Mouse (Mus musculus) monocyte, adult 2 months (primary cell): ENCODE data around the gene Pdhx.

Experiments
- DNase-seq, 2 experiments: peaks; one replicate each; pipeline ENCODE4 v3.0.0; 2022; ENCODE audit warnings: low spot score in 2 of 2, low read depth in 1 of 2

Gene Pdhx

DNA sequence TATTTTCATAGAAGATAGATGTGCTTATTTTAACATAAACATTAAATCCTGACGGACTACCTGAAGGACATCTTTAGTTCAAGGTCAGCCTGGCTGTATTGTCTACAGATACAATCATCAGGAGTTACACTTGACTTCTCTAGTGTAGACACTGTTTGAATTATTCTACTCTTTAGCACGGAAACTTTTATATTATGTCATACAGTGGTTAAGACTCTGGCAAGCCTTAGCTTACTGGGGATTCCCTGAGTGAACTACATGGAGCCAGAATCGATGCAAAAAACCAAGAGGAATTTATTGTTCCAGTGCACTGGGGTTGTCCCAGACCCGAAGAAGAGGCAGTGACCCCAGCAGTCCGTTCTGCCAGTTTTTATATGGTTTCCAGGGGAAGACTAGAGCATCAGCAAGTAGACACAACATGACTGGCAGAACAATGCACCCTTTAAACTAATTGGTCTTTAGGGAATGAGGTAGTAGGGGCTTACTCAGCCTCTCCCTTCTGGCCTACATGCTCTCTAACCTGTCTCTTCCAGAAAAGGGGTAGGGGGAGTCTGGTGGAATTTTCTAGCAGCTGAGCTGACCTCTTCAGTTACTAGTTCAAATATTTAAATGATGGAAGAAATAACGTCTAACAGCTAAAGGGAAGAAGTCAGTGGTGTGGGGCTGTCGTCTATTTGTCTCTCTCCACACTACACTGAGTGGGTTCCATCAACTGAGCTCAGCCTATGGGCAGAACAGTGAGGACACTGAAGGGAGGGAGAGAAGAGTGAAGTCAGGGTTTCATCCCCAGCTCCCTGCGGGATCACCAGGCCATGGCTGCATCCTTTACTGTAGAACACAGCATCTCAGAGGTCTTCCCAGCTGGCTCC is 6.4 kb downstream of the Pdhx start:
- no peak for DNase-seq

DNA sequence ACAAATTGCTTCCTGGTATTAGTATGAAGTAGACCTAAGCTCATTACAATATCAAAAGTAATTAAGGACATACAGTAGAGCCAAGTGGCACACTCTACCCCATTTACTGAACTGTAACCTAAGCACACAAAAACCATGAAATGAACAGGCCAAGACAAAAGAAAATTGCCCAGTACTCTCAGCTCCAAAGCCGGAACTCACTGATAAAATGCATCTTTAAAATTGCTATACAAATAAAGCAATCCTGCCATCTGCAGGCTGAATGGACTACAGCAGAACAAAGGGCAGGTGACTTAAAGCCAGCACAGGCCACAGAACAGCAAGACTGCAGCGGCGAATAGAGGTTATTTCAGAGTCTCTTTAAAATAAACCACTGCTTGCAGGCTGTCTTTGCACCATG is 10.4 kb downstream of the Pdhx start:
- no peak for DNase-seq

DNA sequence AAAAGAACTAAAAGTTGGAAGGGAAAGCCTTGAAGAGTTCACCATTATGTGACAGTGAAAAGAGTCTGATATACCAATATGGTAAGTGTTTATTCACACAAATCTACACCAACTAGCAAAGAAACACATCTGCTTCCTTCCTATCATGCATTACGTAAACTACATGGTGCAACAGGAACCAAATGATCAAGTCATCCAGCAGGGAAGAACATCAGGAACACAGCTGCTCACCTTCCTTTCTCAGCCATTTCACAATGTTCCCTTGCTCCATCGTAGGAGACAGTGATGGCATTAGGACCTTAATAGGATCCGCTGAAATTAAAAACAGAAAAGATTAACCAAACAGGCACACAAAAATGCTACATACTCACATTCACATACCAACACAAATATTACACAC is 15.0 kb downstream of the Pdhx start:
- DNase-seq: no peak

DNA sequence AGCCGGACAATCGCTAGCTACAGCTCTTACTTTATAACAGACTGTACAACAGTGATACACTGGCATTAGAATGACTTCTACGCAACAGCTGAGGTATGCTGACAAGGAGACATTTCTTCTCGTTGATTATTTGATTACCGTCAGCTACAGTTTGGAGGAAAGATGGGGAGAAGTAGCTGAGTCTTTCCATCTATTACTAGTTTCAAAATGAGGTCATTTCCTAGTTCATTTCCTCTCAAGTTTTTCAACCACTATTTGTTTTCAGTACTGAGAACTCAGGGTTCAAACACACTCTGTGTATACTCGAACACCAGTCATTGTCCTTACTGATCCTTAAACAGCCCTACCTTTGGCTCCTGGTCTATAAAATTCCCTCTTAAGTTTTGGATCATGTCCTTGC is 17.5 kb downstream of the Pdhx start:
- no peak for DNase-seq

DNA sequence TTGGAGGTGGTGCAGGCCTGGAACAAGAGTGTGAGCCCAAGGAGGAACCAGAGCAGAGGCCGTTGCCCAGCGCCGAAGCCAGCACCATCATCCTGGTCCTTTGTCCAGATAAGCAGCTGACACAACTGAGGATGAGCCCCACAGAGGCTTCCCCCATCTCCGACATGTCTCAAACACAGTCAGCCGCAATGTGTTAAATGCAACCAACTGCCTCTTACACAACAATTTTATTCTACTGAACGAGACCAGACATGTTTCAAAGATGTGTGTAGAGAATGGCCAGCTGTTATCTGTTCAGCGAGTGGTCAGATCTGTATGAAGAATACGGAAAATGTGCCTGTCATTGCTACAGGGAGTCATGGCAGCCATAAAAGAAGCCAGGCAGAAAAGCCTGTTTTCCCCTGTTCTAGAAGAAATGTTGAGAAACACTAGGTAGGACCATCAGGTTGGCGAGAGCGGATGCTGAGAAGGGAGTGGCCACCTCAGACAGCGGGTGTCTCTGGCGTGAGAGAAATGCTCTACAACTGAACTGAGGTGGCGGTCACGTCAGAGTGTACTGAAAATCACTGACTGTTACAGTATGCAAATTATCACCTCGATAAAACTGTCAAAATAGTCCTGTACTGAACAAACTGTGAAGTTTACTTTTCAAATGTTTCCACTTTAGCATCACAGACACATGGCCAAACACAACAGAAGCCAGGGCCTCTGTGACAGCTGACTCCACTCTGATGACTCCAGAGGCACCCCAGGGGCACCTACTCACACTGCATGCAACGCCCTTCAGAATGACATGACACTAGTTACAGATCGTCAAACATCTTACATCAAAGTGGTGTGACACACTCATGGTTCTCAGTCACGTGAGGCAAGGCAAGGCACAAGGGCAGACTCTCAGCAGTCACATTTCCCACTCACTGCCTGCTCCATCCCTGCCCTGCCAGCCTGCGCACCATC is 21.1 kb downstream of the Pdhx start:
- no peak for DNase-seq

DNA sequence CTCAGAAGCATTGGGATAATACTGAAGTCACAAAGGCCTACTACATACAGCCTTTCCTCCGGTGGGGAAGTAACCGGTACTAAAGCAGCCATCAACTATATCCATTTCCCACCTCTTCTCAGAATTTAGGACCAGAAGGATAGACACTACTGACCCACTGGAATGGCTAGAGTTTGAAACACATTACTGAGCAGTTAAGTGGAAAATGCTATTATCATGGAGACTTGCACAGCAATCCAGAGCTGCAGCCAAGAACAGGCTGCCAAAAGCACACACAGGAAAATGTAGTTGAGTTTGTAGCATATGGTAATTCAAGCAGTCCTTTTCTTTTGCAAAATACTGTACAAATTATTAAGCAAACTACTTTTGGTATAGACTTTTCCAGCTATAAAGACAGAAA is 28.0 kb downstream of the Pdhx start:
- DNase-seq: no peak

DNA sequence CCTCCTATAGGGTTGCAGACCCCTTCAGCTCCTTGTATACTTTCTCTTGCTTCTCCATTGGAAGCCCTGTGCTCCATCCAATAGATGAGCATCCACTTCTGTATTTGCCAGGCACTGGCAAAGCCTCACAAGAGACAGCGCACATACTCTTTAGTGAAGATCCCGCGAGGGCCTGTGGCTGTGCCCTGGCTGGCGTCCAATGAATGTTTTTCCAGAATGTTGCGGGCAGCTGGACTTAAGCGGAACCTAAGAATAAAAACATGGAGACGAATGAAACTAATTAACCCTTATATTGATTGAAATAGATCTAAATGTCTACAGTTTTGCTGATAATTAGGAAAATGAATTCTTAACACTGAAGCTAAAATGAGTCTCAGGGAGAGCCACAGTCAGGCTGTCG is 32.4 kb downstream of the Pdhx start:
- no peak for DNase-seq

DNA sequence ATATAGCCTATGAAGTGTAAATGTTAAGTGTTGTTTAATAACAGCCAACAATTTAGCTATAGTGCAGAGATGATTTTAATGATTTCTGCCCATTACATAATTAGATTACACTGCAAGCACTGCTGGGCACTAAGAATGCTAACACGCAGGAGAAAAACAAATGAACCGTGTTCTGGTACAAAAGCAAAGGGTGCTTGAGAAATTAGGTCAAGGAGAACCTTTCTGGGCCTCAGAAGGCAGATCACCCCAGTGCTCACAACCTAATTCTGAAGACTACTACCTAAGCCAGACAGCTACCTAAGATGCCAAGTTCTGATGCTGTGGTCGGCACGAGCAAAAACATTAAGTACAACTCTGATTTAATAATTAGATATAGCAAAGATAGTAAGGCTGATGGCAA is 35.5 kb downstream of the Pdhx start:
- no peak for DNase-seq

DNA sequence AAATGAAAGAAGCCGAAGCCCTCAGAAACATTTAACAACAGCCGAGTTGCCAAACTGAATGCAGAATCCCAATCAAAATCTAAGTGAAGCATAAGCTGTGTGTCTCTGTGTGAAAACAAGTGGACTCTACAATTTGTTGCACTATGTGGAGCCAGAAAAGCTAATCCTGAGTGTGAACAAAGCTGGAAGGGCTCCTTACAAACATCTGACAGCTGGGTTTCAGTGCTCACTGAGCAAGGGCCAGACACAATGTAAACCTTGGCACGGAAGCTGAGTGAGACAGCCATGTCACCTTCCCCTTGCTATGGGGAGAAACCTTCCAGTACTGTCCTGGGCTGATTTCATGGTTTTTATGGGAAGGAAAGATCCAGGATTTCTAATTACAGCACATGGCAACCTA is 50.6 kb downstream of the Pdhx start:
- no peak for DNase-seq

DNA sequence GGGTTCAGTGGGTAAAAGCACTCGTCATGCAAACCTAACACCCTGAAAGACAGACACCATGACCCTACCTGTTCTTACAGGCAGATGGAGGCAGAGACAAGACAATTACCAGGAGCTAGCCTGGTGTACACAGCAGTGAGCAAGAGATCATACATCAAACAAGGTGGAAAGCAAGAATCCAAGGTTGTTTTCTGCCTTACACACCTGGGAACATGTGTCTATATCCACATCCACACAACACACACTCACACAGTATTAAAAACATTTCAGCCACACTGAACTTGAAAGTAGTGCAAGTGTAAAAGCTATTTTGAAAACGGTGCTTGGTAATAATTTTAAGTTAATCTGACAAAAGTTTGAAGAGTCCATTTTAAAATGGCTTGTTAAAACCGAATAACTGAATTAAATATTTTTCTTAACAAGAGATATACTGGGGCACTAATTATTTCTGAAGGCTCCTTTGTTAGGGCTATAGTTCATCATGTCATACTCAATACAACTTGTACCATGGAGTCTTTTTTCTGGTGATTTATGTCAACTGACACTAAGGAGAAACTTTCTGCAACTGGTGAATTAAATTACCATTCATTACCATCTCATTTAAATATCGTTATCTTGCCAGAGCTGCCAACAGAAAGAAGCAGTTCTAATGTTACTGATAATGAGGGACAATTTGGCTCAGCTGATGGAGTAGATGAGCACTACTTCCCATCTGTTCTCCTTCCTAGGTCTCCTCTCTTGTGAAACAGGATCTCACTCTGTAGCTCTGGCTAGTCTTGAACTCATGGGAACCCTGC is 52.9 kb downstream of the Pdhx start:
- no peak for DNase-seq

DNA sequence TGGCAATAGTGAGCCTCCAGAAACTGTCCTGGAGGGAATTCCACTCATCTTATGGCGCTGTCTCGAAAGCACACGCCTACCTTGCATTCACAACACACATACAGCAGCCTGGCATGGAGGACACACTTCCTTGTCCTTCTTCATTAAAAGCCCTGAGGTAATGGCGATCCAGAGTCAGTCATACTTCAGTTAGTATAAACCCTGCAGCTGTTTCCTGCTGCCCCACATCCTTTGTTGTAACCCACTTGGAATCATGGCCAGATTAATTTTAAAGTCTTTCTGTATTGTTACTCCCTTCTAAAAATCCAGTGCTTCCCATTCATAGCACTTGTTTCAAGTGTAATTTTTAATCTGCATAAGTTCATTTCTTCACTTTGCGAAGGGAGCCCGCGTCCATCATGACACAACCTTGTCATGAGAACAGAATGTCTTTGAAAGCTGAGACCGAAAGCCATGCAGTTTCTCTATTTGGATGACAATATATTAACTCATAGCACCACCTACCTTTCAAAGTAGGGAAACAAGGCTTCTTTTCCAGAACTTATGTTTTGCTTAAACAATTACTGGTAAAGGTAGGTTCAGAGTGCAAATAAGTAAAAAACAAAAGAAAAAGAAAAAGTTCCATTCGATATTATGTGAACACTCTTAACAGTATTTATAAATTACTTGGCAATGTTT is 54.4 kb downstream of the Pdhx start:
- no peak for DNase-seq

DNA sequence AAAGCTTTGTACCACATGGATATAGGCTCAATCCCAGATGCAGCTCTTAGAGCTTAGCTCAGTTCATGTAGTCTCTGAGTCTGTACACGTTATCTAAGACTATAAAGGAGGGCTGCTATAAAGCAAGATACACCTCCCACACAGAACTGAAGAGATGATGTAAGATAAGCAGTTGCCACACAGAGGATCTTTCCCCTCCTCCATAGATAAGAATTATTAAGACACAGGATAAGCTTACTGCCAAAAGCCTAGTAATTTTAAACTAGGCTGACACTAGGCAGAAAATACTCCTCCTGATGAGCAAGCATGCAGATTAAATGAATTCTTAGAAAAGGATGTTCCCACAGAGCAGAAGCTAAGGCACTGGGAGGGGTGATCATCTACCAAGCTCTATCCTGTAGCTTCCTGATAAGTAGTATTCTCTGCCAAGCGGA is 55.9 kb downstream of the Pdhx start:
- no peak for DNase-seq

DNA sequence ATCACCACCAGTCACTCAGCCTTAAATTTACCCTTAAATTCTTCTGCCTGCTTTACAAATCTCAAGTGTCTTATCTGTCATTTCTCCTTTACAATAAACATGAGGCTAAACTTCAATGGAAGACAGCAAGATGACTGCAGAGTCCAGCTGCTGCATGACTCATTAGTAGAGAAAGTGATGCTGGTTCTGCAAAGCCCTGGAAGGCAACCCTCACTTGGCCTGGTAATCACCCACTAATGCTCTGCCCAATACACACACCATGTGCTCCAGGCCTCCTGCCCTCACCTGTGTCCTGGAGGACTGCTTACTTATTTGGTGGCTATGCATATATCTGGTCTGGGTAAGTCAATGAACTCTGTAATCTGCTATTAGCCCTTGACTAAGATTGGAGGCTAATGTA is 57.2 kb downstream of the Pdhx start:
- DNase-seq: no peak

DNA sequence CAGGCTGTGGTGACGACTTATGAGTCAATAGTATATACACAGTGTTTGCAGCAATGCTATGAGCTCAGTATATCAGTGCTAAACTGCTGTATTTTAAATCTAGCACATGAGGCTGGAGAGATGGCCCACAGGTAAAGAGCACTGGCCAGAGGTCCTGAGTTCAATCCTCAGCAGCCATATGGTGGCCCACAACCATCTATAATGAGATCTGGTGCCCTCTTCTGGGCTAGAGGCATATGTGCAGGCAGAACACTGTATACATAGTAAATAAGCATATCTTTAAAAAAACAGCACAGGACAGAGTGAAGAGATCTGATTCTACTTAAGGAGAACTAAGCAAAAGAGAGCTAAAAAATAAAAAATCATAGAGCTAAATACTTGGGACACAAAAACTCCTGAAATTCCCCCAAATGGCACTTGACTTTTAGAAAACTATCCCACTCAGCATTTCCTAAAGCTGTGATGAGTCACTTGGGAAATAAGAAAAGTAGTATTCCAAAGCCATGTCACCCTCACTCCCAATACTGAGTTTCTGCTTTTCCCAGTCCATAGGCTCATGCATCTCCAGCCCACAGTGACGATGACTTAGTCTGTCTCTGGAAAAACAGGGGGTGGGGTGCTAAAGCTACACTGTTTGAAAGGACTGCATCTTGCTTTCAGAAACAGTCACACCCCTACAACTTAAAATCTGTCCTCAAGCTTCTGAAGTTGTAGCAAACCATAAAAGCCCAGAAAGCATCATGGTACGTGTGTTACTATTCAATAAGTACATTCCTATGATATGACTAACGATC is 60.3 kb downstream of the Pdhx start:
- no peak for DNase-seq

DNA sequence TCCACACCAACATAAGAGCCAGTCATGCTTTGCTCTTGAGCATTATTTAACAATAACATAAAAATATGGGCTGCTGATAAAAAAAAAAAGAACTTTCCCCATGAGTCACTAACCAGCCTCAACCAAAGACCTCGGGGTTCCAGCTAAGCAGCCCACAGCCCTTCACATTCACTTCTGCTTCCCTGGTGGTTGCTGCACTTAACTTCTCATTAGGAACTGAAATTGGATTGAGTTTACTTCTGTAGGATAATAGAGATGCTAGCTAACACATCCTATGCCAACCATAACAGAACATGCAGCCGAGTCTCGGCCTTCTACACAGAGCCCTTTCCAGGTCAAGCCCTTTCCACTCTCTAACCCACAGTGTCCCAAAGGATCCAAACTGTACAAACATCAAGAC is 65.1 kb downstream of the Pdhx start:
- peak; percentile 38 to 53 for DNase-seq

DNA sequence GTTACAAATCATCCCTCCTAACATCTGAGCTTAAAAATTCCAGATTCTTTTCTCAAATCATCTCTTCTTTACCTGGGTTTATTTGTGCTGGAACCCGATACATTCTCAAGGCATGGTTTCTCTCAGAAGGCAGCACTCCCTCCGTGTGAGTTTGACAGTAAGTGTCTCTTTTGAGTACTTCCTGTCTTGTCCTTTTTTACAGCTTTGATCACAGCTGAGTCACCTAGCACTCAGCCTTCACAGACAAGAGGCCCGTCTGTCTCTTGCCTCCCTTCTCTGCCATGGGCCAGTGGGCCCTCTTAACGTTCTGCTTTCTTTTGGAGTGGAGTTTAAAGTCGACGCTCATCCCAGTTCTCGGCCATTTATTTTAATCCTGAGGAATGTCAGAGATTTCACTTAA is 68.7 kb downstream of the Pdhx start:
- no peak for DNase-seq

DNA sequence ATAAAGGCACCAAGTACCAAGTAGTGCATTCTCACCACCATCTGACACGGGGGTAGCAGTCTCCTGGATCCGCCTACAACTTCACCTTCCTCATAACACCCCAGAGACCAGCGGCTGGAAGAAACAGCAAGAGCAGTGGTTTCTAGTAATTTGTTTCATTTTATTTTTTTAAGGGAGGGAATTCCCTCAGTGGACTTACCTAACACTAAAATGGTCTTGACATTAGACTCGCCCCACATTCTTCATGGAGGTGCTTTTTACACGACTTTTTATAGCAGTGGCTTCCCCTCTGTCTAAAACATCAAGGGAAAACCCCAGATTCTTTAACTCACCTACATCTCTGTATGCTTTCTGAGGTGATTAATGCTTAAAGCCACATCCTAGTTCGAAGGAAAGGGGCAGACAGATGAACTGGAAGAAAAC is 74.1 kb downstream of the Pdhx start:
- no peak for DNase-seq

DNA sequence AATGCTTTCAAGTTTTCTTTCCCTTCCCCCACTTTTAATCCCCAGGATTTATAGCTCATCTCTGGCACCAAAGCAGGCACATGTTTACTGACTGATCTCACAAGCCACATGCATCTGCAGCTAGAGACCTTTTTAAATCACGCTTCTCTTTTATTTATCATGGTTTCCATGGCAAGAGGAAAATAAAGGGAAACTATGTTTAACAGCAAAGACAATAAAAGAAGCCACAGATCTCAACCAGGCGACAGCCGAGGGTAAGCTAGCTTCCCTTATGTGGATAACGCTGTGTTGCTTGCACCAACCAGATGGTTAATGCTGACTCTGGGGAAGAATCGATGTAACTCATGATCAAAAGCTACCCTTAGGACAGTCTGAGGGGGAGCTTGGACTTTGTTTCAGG is 75.0 kb downstream of the Pdhx start:
- no peak for DNase-seq

DNA sequence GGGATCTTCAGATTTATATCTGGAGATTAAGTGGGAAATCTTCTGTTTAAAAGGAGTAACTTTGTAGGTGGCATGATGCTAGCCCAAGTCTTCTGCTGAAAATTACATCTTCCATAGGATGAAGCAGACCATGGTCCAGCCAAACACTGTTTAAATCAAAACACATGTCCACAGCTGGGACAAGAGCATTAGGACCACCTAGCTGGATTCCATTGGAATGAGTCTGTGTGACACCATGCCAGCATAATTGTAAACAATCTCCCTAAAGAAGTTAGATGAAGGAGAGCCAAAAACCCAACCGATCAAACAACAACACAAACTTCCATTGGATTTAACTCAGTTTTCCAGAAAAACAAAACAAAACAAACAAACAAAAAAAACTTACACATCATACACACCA is 75.4 kb downstream of the Pdhx start:
- no peak for DNase-seq
